Mouse (Mus musculus) testis, adult 2 months (tissue): ENCODE measurements at regions not wholly inside any gene's neighbourhood (a gene's known extent, or its start where the extent isn't known, plus 50 kb on each side); places are given as distances from the start of the nearest gene placed in this dataset.

ENCODE experiments used
- CTCF ChIP-seq: fragments of 200-500 bp; IDR thresholded peaks from 2 replicates; pipeline ENCODE4 v1.5.1; 2012; ENCODE audit warnings: low read depth, mild to moderate bottlenecking, inconsistent platforms, low read length, moderate library complexity; ENCODE audit not compliant: control insufficient read depth, insufficient read depth, insufficient replicate concordance
- POLR2A ChIP-seq: fragments of 200-500 bp; IDR thresholded peaks from 2 replicates; pipeline ENCODE4 v1.6.1; 2012; ENCODE audit warnings: low read depth, mild to moderate bottlenecking, inconsistent platforms, low read length, moderate library complexity; ENCODE audit not compliant: control insufficient read depth

DNA sequence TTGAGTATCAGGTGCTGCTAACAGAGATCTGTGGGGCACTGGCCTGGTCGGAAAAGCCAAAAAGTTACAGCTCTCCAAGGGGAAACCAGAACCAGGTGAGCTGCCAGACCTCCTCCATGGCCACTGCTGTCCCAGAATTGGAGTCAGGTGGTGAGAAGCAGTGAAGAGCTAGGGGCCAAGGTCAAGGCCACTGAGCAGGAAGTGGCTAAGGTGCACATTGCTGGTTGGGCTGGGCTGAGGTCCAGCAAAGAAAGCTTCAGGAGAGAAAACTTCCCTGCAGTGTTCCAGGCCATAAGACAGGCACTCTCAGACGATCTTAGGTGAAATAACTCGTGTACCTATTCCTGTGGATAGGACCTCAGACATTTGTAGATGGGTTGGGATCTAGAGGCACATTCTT lies 171.4 kb downstream of the Olfr1505 start:
- TF ChIP-seq CTCF (no peak), POLR2A (no peak)
